Mouse (Mus musculus) kidney, embryonic 14.5 days (tissue): ENCODE measurements around the gene Bcl2l1. TPM values are rescaled to one million over a fixed set of nuclear protein-coding genes. Genes with fewer than 3 reads are reported as not detected.

Experiments
- ATAC-seq: fragments of 200-750 bp; cut with Nextera tagmentation; 2 replicates; pipeline ENCODE4 v1.8.0; 2017; ENCODE audit warnings: moderate number of reproducible peaks, mild to moderate bottlenecking, moderate TSS enrichment, moderate library complexity; ENCODE audit not compliant: low FRiP score, low TSS enrichment
- H3K27ac ChIP-seq: fragments of 300-500 bp; sonication (generic); 2 replicates; pipeline ENCODE4 v1.5.1; 2014; ENCODE audit warnings: low read depth, mild to moderate bottlenecking, low read length, moderate library complexity, mixed read lengths
- H3K27me3 ChIP-seq: fragments of 300-500 bp; sonication (generic); 2 replicates; pipeline ENCODE4 v1.6.1; 2014; ENCODE audit warnings: mild to moderate bottlenecking, low read length; ENCODE audit not compliant: control insufficient read depth, insufficient read depth
- H3K36me3 ChIP-seq: fragments of 300-500 bp; sonication (generic); 2 replicates; pipeline ENCODE4 v1.6.1; 2014; ENCODE audit warnings: low read length, mixed read lengths; ENCODE audit not compliant: control insufficient read depth, insufficient read depth
- H3K4me1 ChIP-seq: fragments of 300-500 bp; sonication (generic); 2 replicates; pipeline ENCODE4 v1.6.1; 2014; ENCODE audit warnings: low read length, mixed read lengths; ENCODE audit not compliant: control insufficient read depth, insufficient read depth
- H3K4me2 ChIP-seq: fragments of 300-500 bp; sonication (generic); replicated peaks from 2 replicates; pipeline ENCODE4 v1.6.1; 2014; ENCODE audit warnings: low read depth, mild to moderate bottlenecking, low read length
- H3K4me3 ChIP-seq: fragments of 300-500 bp; sonication (generic); 2 replicates; pipeline ENCODE4 v1.5.1; 2014; ENCODE audit warnings: mild to moderate bottlenecking, low read length
- H3K9ac ChIP-seq: fragments of 300-500 bp; sonication (generic); 2 replicates; pipeline ENCODE4 v1.6.1; 2014; ENCODE audit warnings: low read depth, mild to moderate bottlenecking, low read length, moderate library complexity
- H3K9me3 ChIP-seq: fragments of 300-500 bp; sonication (generic); 2 replicates; pipeline ENCODE4 v1.6.1; 2016; ENCODE audit warnings: low read length; ENCODE audit not compliant: control insufficient read depth
- WGBS: fragments of 180-500 bp; shearing (Covaris S2); extraction: QIAGEN DNeasy Blood & Tissue Kit; methylation state at CpG from one replicate; pipeline ENCODE4 v1.1.7; 2014; 5-methylcytosine and 5-hydroxymethylcytosine counted together
- polyA plus RNA-seq: library from polyadenylated mRNA; unstranded; fragments of >200 nt; fragmentation: Nextera tagmentation; extraction: Ambion mirVana; gene quantifications from 2 replicates; pipeline ENCODE4 v1.2.1, GENCODE M21; 2014

Bcl2l1 gene
- polyA plus RNA-seq, 1 experiment from 2014 or later, result 96.1 TPM

DNA sequence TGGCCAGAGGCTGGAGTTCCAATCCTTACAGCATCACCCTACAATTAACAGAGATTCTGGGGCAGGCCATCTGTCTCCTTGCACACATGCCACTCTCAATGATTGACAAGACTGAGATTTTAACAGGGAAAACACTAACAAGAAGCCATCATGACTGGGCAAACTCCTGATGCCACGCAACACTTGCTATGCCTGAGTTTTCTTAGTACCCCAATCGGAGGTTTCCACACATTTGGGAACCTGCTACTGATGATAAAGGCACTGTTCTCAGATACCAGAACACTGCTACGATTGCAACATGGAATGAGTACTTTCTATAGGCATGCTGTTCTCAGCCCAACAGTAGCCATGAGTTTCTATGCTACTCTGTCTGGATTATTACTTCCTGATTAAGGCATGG lies 5.0 kb downstream of the Bcl2l1 start:
- peak overlapping the region; percentile 85; the same call in 1 of the 2 replicates for H3K4me2 ChIP-seq
- peaks cover 63% of the 10 kb centered on the region for H3K4me1 ChIP-seq
- WGBS, result 91% methylated on average over 3 of the region's 3 CpGs
- H3K9ac ChIP-seq, result no peak overlapping the region
- ATAC-seq, result no peak
- no peaks in the 10 kb centered on the region for H3K9me3 ChIP-seq
- H3K36me3 ChIP-seq, result peaks cover 25% of the 10 kb centered on the region
- H3K27me3 ChIP-seq, result no peaks in the 10 kb centered on the region
- H3K4me3 ChIP-seq, result no peak overlapping the region
- no peak overlapping the region for H3K27ac ChIP-seq

DNA sequence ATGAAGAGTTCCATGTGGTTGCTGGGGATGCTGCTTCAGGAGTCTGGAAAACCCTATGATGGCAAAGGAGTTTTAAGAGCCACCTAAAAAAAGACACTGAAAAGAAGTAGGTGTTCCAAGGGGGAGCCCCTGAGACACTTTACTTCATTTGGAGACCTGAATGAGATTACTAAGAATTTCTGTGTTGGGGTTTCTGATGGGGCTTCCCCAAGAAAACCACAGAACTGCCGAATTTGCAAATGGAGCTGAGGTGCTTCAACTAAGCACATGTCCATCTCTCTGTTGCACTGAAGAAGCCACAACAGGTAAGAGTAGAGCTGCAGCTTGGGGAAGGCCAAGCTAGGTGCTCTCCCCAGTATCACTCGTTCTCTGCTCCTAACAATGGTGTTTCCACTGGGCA lies 5.8 kb downstream of the Bcl2l1 start:
- Histone ChIP-seq H3K27ac (no peak overlapping the region), H3K27me3 (no peaks in the 10 kb centered on the region), H3K9me3 (no peaks in the 10 kb centered on the region), H3K4me1 (peaks cover 71% of the 10 kb centered on the region), H3K36me3 (peaks cover 25% of the 10 kb centered on the region), H3K4me2 (no peak overlapping the region), H3K4me3 (no peak overlapping the region), H3K9ac (no peak overlapping the region)
- WGBS, result 91% methylated on average over 2 of the region's 2 CpGs
- ATAC-seq, result no peak

DNA sequence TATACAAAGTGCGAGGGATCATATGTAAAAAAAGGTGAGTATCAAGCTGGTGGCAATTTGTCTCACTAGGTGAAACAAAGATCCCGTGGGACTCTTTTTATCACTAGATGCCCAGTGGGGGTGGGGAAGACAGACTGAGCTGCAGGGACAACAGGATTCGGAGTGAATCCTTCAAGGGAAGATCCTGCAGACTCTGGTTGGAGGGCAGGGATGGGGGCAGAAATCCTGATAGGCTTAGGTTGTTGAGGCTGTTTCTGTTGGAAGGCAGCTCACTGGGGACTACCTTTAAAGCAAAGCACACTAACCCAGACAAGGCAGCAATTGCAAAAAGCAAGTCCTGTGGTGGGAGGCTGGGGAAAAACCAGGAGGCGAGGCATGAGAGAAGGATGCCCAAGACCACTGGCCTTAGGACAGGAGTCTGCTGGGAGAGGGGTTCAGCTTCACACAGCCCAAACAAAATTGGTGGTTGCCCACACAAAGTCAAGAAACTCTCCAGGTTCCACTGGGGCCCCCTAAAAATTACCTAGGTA lies 6.3 kb downstream of the Bcl2l1 start:
- Histone ChIP-seq H3K4me1 (peaks cover 75% of the 10 kb centered on the region), H3K4me2 (no peak overlapping the region)
- WGBS, result 74% methylated on average over 4 of the region's 4 CpGs

DNA sequence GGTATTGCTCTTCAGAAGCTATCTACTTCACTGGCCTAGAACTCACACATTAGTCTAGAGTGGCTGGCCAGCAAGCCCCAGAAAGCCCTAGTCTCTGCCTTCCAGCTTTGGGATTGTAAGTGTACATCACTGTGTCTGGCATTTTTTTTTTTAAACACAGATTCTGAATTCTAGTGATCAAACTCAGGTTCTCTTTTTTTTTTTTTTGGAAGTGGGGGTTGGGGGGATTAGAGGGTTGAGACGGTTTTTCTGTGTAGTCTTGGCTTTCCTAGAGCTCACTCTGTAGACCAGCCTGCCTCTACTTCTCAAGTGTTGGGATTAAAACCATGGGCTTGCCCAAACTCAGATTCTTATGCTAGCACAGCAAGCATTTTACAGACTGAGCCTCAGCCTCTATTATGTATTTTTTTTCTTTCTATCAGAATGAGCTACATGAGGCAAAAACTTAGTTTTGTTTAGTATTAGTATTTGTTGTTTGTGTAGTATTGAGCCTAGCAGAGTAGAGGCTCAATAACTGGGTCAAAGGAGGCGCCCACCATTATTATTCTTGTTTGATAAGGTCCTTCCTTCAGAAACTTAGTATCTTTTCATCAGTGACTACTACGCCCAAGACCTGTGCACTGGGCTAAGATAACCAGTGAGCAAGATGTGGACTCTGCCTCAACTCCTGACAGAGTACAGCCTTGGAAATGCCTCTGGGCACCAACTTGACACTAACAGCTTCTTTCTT lies 6.9 kb downstream of the Bcl2l1 start:
- no peaks in the 10 kb centered on the region for H3K9me3 ChIP-seq
- no peak overlapping the region for H3K27ac ChIP-seq
- no peak overlapping the region for H3K4me3 ChIP-seq
- peaks cover 78% of the 10 kb centered on the region for H3K4me1 ChIP-seq
- no peak for ATAC-seq
- H3K27me3 ChIP-seq, result no peaks in the 10 kb centered on the region
- H3K4me2 ChIP-seq, result no peak overlapping the region
- 84% methylated on average over 3 of the region's 3 CpGs for WGBS
- no peak overlapping the region for H3K9ac ChIP-seq
- H3K36me3 ChIP-seq, result peaks cover 30% of the 10 kb centered on the region

More for the DNA sequence above, 6.3 kb downstream of the Bcl2l1 start:
- H3K4me3 ChIP-seq, result no peak overlapping the region
- H3K27me3 ChIP-seq, result no peaks in the 10 kb centered on the region
- ATAC-seq, result no peak
- no peak overlapping the region for H3K27ac ChIP-seq
- H3K36me3 ChIP-seq, result peaks cover 25% of the 10 kb centered on the region
- H3K9ac ChIP-seq, result no peak overlapping the region
- no peaks in the 10 kb centered on the region for H3K9me3 ChIP-seq

DNA sequence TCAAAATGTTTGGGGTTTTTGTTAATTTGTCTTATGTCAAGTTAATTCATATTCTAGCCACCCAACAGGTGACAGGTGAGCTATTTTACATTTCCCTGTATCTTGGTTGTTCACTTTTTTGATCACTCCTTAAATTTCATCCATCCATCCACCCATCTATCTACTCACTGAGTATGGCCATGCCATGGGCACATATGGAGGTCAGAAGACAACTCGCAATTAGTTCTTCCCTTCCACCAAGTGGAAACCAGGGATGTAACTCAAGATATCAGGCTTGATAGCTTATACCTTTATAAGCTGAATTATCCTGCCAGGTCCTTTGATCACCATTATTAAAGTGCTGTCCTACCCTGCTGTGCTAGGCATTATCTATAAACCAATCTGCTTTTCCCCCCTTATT lies 7.8 kb downstream of the Bcl2l1 start:
- no peak overlapping the region for H3K27ac ChIP-seq
- peaks cover 3% of the 10 kb centered on the region; the same call in 1 of the 2 replicates for H3K9me3 ChIP-seq
- H3K9ac ChIP-seq, result no peak overlapping the region
- no peak for ATAC-seq
- H3K4me1 ChIP-seq, result peaks cover 70% of the 10 kb centered on the region
- no peaks in the 10 kb centered on the region for H3K27me3 ChIP-seq
- peaks cover 35% of the 10 kb centered on the region for H3K36me3 ChIP-seq
- no peak overlapping the region for H3K4me3 ChIP-seq
- H3K4me2 ChIP-seq, result no peak overlapping the region
- 80% methylated on average over 1 of the region's 1 CpGs for WGBS

DNA sequence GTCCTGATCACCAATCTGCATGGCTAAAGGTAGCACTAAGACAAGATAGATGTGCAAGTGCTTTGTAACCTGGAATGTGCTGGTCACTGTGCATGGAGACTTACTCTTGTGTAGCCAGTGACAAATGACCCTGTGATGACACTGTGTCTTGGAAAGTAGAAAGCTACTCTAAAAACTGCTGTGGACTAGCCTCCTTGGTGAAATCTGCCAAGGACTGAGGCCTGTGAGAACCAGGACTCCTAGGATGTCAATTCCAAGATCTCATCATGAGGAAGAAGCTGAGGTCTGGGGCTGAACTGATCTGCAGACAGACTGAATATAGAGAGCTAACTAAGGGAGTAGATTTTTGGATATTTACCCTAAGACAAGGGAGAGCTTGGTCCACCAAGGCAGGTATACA lies 10.0 kb downstream of the Bcl2l1 start:
- Histone ChIP-seq H3K4me2 (no peak overlapping the region), H3K36me3 (peaks cover 25% of the 10 kb centered on the region), H3K27me3 (no peaks in the 10 kb centered on the region), H3K9ac (no peak overlapping the region), H3K4me3 (no peak overlapping the region), H3K9me3 (peaks cover 3% of the 10 kb centered on the region; the same call in 1 of the 2 replicates), H3K4me1 (peaks cover 65% of the 10 kb centered on the region), H3K27ac (peak overlapping the region; percentile 71)
- ATAC-seq, result no peak

DNA sequence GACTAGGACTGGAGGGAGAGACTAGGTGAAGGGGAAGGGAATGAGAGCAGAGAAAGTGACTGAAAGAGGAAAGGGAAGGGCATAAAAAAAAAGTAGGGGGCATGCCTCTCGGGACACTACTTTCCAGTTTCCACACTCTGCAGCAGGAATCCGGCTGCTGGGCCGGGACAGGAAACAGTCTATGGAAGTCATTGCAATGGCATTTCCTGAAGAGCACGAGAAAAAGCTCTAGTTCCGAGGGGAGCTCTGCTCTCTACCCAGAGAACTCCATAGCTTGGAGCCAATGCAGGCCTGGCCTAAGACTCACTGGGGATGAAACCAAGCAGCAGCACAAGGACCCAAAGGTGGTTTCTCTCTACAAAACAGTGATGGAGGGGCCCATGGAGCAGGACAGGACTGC lies 10.5 kb downstream of the Bcl2l1 start:
- Histone ChIP-seq H3K27ac (peak overlapping the region; percentile 71), H3K4me2 (no peak overlapping the region), H3K4me1 (peaks cover 60% of the 10 kb centered on the region), H3K9ac (no peak overlapping the region), H3K9me3 (peaks cover 3% of the 10 kb centered on the region; the same call in 1 of the 2 replicates), H3K4me3 (no peak overlapping the region), H3K27me3 (no peaks in the 10 kb centered on the region), H3K36me3 (peaks cover 23% of the 10 kb centered on the region)
- WGBS, result 26% methylated on average over 5 of the region's 5 CpGs
- ATAC-seq, result peak; percentile 63; the same call in 1 of the 2 replicates

DNA sequence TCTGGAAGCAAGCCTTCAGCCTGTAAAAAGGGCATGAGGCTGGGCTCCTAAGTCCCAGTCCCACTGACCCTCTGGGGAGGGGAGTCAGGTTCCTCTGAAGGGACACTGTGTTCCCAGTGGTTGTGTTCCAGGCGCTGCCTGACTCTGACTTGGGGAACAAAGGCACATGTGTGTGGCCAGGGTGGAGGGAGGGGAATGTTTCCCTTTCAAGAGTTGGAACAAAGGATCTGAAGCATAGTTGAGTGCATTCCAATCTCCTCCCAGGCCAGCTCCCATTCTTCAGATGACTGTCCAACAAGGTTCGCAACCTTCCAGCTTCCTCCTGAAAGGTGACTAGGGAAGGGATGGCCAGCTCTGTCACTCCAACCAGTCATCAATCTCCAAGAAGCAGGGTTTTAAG lies 11.2 kb downstream of the Bcl2l1 start:
- no peak overlapping the region for H3K4me2 ChIP-seq
- H3K9ac ChIP-seq, result no peak overlapping the region
- H3K36me3 ChIP-seq, result peaks cover 18% of the 10 kb centered on the region
- no peaks in the 10 kb centered on the region for H3K27me3 ChIP-seq
- H3K4me3 ChIP-seq, result no peak overlapping the region
- peak; percentile 57 for ATAC-seq
- WGBS, result 42% methylated on average over 2 of the region's 2 CpGs
- peaks cover 55% of the 10 kb centered on the region for H3K4me1 ChIP-seq
- peaks cover 3% of the 10 kb centered on the region; the same call in 1 of the 2 replicates for H3K9me3 ChIP-seq
- peak overlapping the region; percentile 71 for H3K27ac ChIP-seq

DNA sequence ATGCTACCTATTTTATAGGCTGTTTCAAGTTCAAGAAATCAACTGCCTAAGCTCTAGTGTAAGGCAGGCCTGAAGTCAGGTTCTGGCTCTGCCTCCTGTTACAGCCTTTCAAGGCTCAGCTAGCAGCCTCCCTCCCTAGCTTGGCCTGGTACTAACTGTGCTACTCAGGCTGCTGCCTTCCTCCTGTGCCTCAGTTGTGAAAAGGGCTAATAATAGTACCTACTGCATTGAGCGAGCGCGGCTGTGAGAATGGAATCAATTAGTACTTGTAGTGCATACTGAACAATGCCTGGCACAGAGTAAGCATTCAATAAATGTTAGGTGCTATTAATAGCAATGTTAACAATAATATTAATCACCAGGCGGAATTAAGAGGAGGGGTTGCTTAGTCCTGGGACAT lies 11.6 kb downstream of the Bcl2l1 start:
- Histone ChIP-seq H3K4me2 (no peak overlapping the region), H3K9ac (no peak overlapping the region), H3K4me3 (no peak overlapping the region), H3K36me3 (peaks cover 14% of the 10 kb centered on the region), H3K27me3 (no peaks in the 10 kb centered on the region), H3K27ac (peak overlapping the region; percentile 71), H3K9me3 (peaks cover 3% of the 10 kb centered on the region; the same call in 1 of the 2 replicates), H3K4me1 (peaks cover 51% of the 10 kb centered on the region)
- WGBS, result 89% methylated on average over 4 of the region's 4 CpGs
- ATAC-seq, result no peak
